Mouse (Mus musculus): ENCODE measurements around the gene Mrs2. TPM values are rescaled to one million over a fixed set of nuclear protein-coding genes. Genes with fewer than 3 reads are reported as not detected.

Mrs2 gene
- 31.6 TPM for polyA plus RNA-seq (2014; fragmentation: Illumina TruSeq; extraction: RNeasy Lipid Tissue Mini Kit (QIAGEN cat#74804))

DNA sequence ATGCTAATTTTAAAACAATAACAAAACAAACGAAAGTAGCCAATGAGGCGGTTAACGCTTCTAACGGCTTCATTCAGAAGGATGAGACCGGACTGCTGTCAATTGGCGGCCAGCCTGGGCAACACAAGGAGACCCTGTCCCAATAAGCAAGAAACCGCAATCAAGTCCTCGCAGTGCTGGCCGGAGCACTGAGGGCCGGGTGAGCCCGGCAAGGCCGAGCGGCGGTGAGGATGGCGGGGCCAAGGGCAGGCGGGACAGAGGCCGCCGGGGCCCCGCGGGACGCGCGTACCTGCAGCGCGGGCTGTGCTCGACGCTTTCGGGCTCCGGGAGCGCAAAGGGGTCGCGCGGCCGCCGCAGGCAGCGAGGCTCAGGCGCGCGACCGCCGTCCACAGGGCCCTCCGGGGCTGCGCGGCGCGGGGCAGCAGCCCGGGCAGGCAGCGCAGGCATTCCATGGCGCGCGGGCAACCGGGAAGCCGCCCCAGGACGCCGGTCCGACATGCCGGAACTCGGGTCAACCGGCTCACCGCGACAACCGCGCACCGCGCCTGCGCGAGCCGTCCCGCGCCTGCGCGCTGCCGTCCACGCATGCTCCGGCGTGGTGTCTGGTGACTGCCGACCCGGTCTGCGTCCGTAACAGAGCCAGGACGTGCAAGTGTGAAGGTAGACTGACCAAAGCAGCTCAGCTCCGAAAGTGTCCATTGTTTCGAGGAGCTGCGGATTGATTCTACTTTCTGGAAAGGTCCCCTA, at the start of gene Mrs2:
TSS of gene Mrs2 (minus strand) at position 587 of the 747 bp plus-strand sequence.

DNA sequence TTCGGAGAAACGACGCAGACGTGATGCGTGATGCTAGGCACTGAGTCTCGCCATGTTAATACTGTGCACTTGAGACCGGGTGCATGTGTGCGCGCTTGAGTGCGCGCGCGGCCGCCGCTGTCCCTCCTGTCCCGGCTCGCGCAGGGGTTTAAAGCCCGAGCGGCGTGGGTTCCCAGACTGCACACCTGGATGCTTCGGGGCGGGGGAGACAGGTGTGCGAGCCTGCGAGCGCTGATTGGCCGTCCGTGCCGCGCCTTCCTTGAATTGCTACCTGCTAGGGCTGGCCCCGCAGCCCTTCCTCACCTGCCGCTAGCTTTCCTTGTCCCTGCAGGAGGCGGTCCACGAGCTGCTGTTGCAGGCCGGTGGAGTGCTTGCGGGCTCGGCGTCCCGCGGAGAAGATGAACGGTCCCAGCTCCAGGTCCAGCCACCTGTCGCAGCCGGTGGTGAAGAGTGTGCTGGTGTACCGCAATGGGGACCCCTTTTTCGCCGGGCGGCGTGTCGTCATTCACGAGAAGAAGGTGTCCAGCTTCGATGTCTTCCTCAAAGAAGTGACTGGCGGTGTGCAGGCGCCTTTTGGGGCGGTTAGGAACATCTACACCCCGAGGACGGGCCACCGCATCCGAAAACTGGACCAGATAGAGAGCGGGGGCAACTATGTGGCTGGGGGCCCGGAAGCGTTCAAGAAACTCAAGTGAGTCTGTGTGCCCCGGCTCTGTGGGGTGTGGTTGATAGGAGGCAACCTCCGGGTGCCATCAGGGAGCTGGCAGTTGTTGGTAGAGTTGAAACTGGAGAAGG, 35.9 kb upstream of the Mrs2 start, which contains the start of gene Dcdc2a:
TSS of gene Dcdc2a (plus strand) at position 132 of the 795 bp plus-strand sequence.

DNA sequence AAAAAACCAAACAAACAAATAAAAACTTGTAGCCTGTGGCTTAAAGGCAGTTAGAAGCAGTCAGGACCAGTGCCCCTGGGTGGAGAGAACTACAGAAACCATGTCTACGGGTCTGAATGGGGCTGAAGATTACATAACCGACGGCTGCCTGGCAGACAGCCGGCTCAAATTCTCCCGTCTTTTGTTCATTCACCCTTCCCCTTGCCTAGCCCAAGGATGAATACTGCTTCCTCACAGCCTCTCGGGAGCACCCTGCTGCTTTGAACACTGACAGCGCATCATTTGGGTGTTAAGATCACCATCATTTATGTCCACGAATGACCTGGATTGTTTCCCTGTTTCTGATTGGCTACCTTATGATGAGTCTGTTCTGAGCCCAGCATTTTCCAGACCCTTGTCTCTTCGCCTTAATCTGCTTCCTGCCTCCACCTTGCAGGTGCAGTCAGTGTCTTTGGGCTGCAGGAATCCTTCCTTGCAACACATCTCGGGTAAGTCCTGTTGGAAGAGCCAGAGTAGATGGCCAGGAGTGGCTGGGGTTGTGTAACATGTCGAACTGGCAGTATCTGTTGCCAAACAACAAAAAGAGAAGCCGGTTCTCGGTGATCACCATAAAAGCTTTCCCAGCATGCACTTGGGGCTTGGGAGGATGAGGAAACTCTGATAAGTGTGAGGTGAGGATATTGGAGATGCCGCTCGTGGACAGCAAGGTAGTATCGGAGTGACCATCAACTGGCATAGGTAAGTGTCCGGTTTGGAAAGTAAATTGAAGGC, 77.5 kb downstream of the Mrs2 start, which contains the start of gene Gpld1:
TSS of gene Gpld1 (plus strand) at position 641 of the 771 bp plus-strand sequence.

Other genes with a start within 250 kb of the Mrs2 start
- gene BC005537, start 218.7 kb downstream of the Mrs2 start, polyA plus RNA-seq (2014; fragmentation: Illumina TruSeq; extraction: RNeasy Lipid Tissue Mini Kit (QIAGEN cat#74804)) = 311 TPM
- gene Acot13, start 188.8 kb downstream of the Mrs2 start, polyA plus RNA-seq (2014; fragmentation: Illumina TruSeq; extraction: RNeasy Lipid Tissue Mini Kit (QIAGEN cat#74804)) = 58.9 TPM
- gene Tdp2, start 188.7 kb downstream of the Mrs2 start, polyA plus RNA-seq (2014; fragmentation: Illumina TruSeq; extraction: RNeasy Lipid Tissue Mini Kit (QIAGEN cat#74804)) = 119 TPM
- gene D130043K22Rik, start 175.2 kb downstream of the Mrs2 start, polyA plus RNA-seq (2014; fragmentation: Illumina TruSeq; extraction: RNeasy Lipid Tissue Mini Kit (QIAGEN cat#74804)) = 0.74 TPM
- gene Aldh5a1, start 82.7 kb downstream of the Mrs2 start, polyA plus RNA-seq (2014; fragmentation: Illumina TruSeq; extraction: RNeasy Lipid Tissue Mini Kit (QIAGEN cat#74804)) = 18.3 TPM
- 1.1 TPM for gene Gpld1, start 77.2 kb downstream of the Mrs2 start, polyA plus RNA-seq (2014; fragmentation: Illumina TruSeq; extraction: RNeasy Lipid Tissue Mini Kit (QIAGEN cat#74804))
- 2.5 TPM for gene Dcdc2a, start 35.6 kb upstream of the Mrs2 start, polyA plus RNA-seq (2014; fragmentation: Illumina TruSeq; extraction: RNeasy Lipid Tissue Mini Kit (QIAGEN cat#74804))